Mouse (Mus musculus): ENCODE data around the gene Inca1. TPM values are rescaled to one million over a fixed set of nuclear protein-coding genes. Genes with fewer than 3 reads are reported as not detected.

Inca1 gene
- polyA plus RNA-seq, 1 experiment from 2014 or later = 1.3 TPM

DNA sequence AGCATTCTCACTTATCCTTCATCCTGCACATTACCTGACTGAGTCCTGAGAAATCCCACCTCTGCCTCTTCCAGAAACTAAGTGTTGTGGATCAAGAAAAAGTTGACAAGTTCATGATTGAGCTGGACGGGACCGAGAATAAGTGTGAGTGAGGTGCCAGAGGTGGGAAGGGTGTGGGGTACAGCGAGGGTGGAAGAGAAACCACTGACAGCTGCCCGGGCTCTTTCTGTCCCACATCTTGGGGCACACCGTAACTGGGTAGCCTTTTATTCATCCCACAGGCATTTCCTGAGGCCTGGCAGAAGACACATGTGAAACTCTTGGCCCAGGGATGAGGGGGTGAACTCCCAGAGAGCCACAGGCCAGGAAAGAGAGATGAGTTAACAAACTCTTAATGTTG lies 41.4 kb downstream of the Inca1 start:
- Histone ChIP-seq H3K9ac (ENCODE audit: low read length) (no peak overlapping the region), H3K27ac (ENCODE audit: low read length) (no peak overlapping the region), H3K4me1 (ENCODE audit: control insufficient read depth, insufficient read depth, low read length) (peaks cover 20% of the 10 kb centered on the region), H3K9me3 (replicated peaks; ENCODE audit: control insufficient read depth, low read length) (no peaks in the 10 kb centered on the region), H3K36me3 (ENCODE audit: control insufficient read depth, insufficient read depth, low read length) (0 out of 2 replicates have a peak, but pooled peaks cover under 1% of the 10 kb centered on the region), H3K27me3 (ENCODE audit: control insufficient read depth, insufficient read depth, low read length) (no peaks in the 10 kb centered on the region), H3K4me3 (replicated peaks; ENCODE audit: low read length) (no peak overlapping the region), H3K4me2 (ENCODE audit: low read depth, low read length) (no peak overlapping the region)
- no peak for ATAC-seq (ENCODE audit: insufficient read depth, low FRiP score)
- WGBS = 65% methylated on average over 5 of the region's 5 CpGs

DNA sequence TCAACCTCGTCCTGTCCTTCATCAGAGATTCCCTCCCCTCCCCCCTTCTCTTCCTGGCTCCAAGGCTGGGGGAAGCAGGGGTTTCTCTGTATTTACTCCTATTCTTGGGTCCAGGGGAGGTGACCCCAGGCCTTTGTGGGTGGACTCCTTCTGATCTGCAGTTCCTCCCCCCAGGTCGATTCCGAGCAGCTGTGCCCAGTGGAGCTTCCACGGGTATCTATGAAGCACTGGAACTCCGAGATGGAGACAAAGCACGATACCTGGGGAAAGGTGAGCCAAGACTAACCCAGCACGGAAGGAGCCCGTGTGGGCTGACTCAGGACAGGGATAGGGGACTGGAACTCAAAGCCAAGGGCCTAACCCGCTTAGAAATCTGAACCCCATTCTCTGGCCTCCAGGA lies 42.0 kb downstream of the Inca1 start:
- Histone ChIP-seq H3K9me3 (replicated peaks; ENCODE audit: control insufficient read depth, low read length) (no peaks in the 10 kb centered on the region), H3K4me1 (ENCODE audit: control insufficient read depth, insufficient read depth, low read length) (peaks cover 20% of the 10 kb centered on the region), H3K4me2 (ENCODE audit: low read depth, low read length) (no peak overlapping the region), H3K36me3 (ENCODE audit: control insufficient read depth, insufficient read depth, low read length) (no peaks in the 10 kb centered on the region), H3K27ac (ENCODE audit: low read length) (no peak overlapping the region), H3K4me3 (replicated peaks; ENCODE audit: low read length) (no peak overlapping the region), H3K9ac (ENCODE audit: low read length) (no peak overlapping the region), H3K27me3 (ENCODE audit: control insufficient read depth, insufficient read depth, low read length) (no peaks in the 10 kb centered on the region)
- 55% methylated on average over 9 of the region's 9 CpGs for WGBS
- ATAC-seq (ENCODE audit: insufficient read depth, low FRiP score) = no peak

DNA sequence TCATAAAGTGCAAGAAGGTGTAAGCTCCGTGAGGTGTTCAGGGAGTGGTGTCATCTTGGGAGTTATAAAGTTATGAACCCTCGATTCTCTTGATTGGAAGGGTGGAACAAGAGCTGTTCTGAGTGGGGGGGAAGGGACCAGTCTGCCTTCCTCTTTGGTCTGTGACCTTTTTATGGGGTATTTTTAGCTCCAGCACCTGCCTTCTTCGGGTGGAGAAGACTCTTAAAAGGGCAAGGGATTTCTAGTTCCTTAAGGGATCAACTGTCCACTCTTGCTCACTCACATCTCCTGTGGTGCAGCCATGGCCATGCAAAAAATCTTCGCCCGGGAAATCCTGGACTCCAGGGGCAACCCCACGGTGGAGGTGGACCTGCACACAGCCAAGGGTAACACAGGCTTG lies 42.4 kb downstream of the Inca1 start:
- Histone ChIP-seq H3K27ac (ENCODE audit: low read length) (0 out of 2 replicates have a peak overlapping the region, but pooled peaks have one; percentile 99), H3K4me3 (replicated peaks; ENCODE audit: low read length) (no peak overlapping the region), H3K36me3 (ENCODE audit: control insufficient read depth, insufficient read depth, low read length) (0 out of 2 replicates have a peak, but pooled peaks cover under 1% of the 10 kb centered on the region), H3K9ac (ENCODE audit: low read length) (no peak overlapping the region), H3K4me1 (ENCODE audit: control insufficient read depth, insufficient read depth, low read length) (peaks cover 24% of the 10 kb centered on the region), H3K27me3 (ENCODE audit: control insufficient read depth, insufficient read depth, low read length) (no peaks in the 10 kb centered on the region), H3K4me2 (ENCODE audit: low read depth, low read length) (no peak overlapping the region), H3K9me3 (replicated peaks; ENCODE audit: control insufficient read depth, low read length) (no peaks in the 10 kb centered on the region)
- no peak for ATAC-seq (ENCODE audit: insufficient read depth, low FRiP score)
- 50% methylated on average over 6 of the region's 6 CpGs for WGBS

DNA sequence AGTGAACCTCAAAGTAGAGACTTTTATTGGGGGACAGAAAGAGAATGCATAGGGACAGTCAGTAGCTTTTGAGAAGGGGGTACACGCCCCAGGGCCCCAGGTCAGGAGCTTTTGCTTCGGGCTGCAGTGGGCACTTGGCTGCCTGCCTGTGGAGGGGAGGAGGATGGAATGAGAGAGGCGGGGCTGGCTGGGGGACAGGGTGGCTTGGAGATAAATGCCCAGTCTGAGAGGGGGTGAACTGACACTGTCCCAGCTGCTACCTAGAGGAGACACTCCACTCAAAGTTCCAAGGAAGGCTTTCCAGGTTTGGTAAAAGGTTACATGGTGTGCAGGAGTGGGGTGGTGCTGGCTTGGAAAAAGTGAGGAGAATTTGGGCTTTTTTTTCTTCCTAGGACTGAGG lies 43.0 kb downstream of the Inca1 start, which contains the start of gene Eno3:
Eno3 (plus strand) TSS at position 239 of the 400 bp plus-strand sequence.
- ATAC-seq (ENCODE audit: insufficient read depth, low FRiP score) = no peak
- H3K27me3 ChIP-seq (ENCODE audit: control insufficient read depth, insufficient read depth, low read length) = no peaks in the 10 kb centered on the region
- H3K9ac ChIP-seq (ENCODE audit: low read length) = peak within 1 kb of the TSS; percentile 99
- peak within 1 kb of the TSS; percentile 99 for H3K27ac ChIP-seq (ENCODE audit: low read length)
- peaks cover 30% of the 10 kb centered on the region for H3K4me1 ChIP-seq (ENCODE audit: control insufficient read depth, insufficient read depth, low read length)
- 16% methylated on average over 3 of the region's 3 CpGs for WGBS
- H3K36me3 ChIP-seq (ENCODE audit: control insufficient read depth, insufficient read depth, low read length) = peaks cover 7% of the 10 kb centered on the region
- H3K4me2 ChIP-seq (ENCODE audit: low read depth, low read length) = peak within 1 kb of the TSS; percentile 92
- H3K4me3 ChIP-seq (replicated peaks; ENCODE audit: low read length) = peak within 1 kb of the TSS; percentile 100
- H3K9me3 ChIP-seq (replicated peaks; ENCODE audit: control insufficient read depth, low read length) = no peaks in the 10 kb centered on the region

DNA sequence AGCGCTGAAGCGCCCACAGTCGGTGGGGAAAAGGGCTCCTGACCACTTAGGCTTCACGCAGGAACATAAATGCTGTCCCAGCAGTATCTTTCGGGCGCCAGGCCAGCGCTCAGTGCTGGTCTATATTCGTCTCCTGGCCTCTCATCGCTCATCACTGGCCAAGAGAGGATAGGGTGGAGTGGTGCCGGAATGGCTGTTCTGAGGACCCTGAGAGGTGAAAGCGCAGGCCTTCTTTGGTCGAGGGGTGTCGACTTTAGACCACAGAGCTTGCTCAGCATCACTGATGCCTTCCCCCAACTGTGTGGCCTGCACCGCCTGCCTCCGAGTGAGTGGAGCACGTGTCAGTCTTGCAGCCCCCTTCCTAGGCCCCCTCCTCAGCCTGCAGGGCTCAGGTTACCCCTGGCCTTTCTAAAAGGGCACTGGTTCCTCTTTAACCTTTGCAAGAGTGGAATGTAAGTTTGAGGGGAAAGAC lies 43.5 kb downstream of the Inca1 start:
- H3K27me3 ChIP-seq (ENCODE audit: control insufficient read depth, insufficient read depth, low read length) = no peaks in the 10 kb centered on the region
- no peak for ATAC-seq (ENCODE audit: insufficient read depth, low FRiP score)
- peak overlapping the region; percentile 100 for H3K4me3 ChIP-seq (replicated peaks; ENCODE audit: low read length)
- peak overlapping the region; percentile 92 for H3K4me2 ChIP-seq (ENCODE audit: low read depth, low read length)
- 9% methylated on average over 16 of the region's 16 CpGs for WGBS
- H3K4me1 ChIP-seq (ENCODE audit: control insufficient read depth, insufficient read depth, low read length) = peaks cover 34% of the 10 kb centered on the region
- peaks cover 9% of the 10 kb centered on the region for H3K36me3 ChIP-seq (ENCODE audit: control insufficient read depth, insufficient read depth, low read length)
- H3K9ac ChIP-seq (ENCODE audit: low read length) = peak overlapping the region; percentile 99
- H3K9me3 ChIP-seq (replicated peaks; ENCODE audit: control insufficient read depth, low read length) = no peaks in the 10 kb centered on the region
- H3K27ac ChIP-seq (ENCODE audit: low read length) = peak overlapping the region; percentile 99

DNA sequence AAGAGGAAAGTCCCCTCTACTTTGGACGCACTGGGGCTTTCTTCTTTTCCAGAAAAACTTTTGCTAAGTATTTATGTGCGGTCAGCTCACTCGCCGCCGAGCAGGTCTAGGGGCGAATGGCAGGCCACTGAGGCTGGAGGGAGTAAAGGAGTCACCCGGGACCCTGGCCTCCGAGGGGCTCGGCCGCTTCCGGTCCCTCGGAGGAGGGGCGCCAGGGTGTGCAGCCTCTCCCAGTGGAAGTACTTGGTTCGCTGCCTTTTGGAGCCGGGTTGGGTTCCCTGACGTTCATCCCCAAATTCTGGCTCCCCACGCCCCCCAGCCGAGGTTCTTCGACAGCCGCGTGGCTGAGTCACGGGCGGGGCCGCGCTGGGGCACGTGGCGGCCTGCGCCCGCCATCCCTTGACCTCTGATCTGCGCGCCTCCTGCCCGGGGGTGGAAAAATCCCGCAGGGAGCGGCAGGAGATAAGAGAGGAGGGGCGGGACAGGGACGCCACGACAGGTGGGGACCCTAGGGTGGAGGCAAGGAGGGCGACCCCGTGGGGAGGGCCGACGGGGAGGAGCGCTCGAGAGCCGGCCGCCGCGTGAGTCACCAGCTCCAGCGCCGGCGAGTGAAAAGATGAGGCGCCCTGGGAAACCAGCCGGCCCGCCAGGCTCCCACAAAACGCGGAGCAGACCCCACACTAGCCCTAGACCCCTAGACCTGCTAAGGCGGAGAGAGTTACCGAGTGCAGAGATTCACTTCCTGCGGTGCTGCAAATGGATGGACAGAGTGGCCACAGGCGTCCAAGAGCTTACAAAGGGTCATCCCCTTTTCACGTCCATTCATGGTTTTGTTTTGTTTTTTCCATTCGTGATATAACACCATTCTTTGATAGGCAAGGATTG lies 44.1 kb downstream of the Inca1 start:
- Histone ChIP-seq H3K4me2 (ENCODE audit: low read depth, low read length) (peak overlapping the region; percentile 92), H3K9me3 (replicated peaks; ENCODE audit: control insufficient read depth, low read length) (no peaks in the 10 kb centered on the region), H3K9ac (ENCODE audit: low read length) (peak overlapping the region; percentile 99), H3K4me3 (replicated peaks; ENCODE audit: low read length) (peak overlapping the region; percentile 100), H3K27ac (ENCODE audit: low read length) (peak overlapping the region; percentile 99), H3K4me1 (ENCODE audit: control insufficient read depth, insufficient read depth, low read length) (peaks cover 41% of the 10 kb centered on the region), H3K36me3 (ENCODE audit: control insufficient read depth, insufficient read depth, low read length) (peaks cover 12% of the 10 kb centered on the region), H3K27me3 (ENCODE audit: control insufficient read depth, insufficient read depth, low read length) (no peaks in the 10 kb centered on the region)
- peak; percentile 51 for ATAC-seq (ENCODE audit: insufficient read depth, low FRiP score)
- under 1% methylated on average over 61 of the region's 61 CpGs for WGBS

DNA sequence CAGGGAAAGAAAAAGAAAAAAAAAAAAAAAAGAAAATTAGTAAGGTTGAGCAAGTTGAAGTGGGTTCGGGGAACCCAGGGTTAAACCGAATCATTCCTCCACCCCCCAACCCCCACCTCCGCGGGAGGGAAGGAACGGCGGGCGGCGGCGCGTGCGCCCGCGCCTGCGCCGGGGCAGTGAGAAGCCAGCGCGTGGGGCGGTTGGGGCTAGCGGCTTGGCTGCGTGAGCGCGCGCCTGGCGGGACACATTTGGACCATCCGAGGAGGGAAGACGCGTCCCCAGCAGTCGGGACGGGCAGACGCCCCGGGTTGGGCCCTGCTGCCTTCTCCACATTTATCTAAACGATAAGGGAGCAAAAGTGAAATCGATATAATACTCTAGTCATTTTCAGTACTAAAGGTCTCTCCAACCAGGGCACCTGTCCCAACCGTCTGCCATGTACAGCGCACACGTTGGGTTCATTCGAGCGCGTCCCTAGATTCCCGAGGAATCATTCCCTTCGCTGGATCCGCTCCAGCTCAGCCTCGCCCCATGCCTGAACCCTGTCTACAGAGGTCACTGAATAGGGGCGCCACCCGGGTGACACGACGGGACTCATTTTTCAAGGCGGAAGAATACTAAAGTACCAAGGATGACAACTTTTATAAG lies 44.9 kb downstream of the Inca1 start:
- H3K27ac ChIP-seq (ENCODE audit: low read length) = peak overlapping the region; percentile 99
- peaks cover 12% of the 10 kb centered on the region for H3K36me3 ChIP-seq (ENCODE audit: control insufficient read depth, insufficient read depth, low read length)
- H3K4me2 ChIP-seq (ENCODE audit: low read depth, low read length) = peak overlapping the region; percentile 92
- peak; percentile 63 for ATAC-seq (ENCODE audit: insufficient read depth, low FRiP score)
- H3K9me3 ChIP-seq (replicated peaks; ENCODE audit: control insufficient read depth, low read length) = no peaks in the 10 kb centered on the region
- no peaks in the 10 kb centered on the region for H3K27me3 ChIP-seq (ENCODE audit: control insufficient read depth, insufficient read depth, low read length)
- H3K4me3 ChIP-seq (replicated peaks; ENCODE audit: low read length) = peak overlapping the region; percentile 100
- H3K4me1 ChIP-seq (ENCODE audit: control insufficient read depth, insufficient read depth, low read length) = peaks cover 48% of the 10 kb centered on the region
- peak overlapping the region; percentile 99 for H3K9ac ChIP-seq (ENCODE audit: low read length)
- under 1% methylated on average over 48 of the region's 48 CpGs for WGBS

DNA sequence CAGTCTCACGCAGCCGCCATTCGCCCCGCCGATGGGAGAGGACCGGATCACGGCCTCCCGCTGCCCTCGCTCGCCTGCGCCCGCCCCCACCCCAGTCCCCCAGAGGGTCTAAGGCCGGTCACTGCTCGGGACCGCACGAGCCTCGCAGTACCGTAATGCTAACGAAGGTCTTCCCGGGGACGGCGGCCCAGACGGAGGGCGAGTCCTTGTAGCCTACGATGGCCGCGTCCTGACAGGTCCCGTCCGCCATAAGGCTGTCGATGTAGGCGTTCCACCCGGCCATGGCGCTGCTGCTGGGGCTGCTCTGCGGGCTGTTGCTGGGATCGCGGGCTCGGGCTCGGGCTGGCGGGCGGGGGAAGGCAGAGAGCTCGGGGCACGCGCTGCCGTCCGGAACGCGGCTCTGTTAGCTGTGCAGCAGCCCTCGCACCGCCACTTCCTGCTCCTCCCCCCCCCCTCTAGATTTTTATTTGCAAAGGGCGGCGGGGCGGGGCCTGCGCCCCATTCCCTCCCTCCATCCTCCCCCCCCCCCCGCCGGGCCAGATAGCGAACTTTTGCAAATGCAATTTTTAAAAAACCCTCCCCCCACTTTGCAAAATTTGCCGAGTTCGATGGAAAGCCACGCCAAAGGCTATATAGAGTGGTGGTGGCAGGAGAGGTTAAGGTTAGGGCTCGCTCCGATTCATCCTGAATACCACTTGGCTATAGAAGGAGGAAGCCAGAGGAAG lies 45.6 kb downstream of the Inca1 start, which contains the start of gene Pfn1:
Pfn1 (minus strand) TSS at position 447 of the 725 bp plus-strand sequence.
- Histone ChIP-seq H3K4me1 (ENCODE audit: control insufficient read depth, insufficient read depth, low read length) (peaks cover 48% of the 10 kb centered on the region), H3K27me3 (ENCODE audit: control insufficient read depth, insufficient read depth, low read length) (no peaks in the 10 kb centered on the region), H3K9ac (ENCODE audit: low read length) (peak within 1 kb of the TSS; percentile 99), H3K4me3 (replicated peaks; ENCODE audit: low read length) (peak within 1 kb of the TSS; percentile 100), H3K27ac (ENCODE audit: low read length) (peak within 1 kb of the TSS; percentile 99), H3K36me3 (ENCODE audit: control insufficient read depth, insufficient read depth, low read length) (peaks cover 16% of the 10 kb centered on the region), H3K4me2 (ENCODE audit: low read depth, low read length) (peak within 1 kb of the TSS; percentile 92), H3K9me3 (replicated peaks; ENCODE audit: control insufficient read depth, low read length) (no peaks in the 10 kb centered on the region)
- ATAC-seq (ENCODE audit: insufficient read depth, low FRiP score) = peak; percentile 38
- under 1% methylated on average over 60 of the region's 61 CpGs for WGBS

All from stomach, embryonic 16.5 days (tissue).